Mouse (Mus musculus): ENCODE results near the gene Myo1b. TPM values are rescaled to one million over a fixed set of nuclear protein-coding genes. Genes with fewer than 3 reads are reported as not detected.

Gene Myo1b
- total RNA-seq, 2 experiments from 2014 or later = 62.5 to 74.8 TPM

GRCm38 (mm10) chr1:51805040-51805610 lies 110.7 kb downstream of the Myo1b start:
- intact Hi-C loops (cut with DNase I) = no loop called here
- DNase-seq = no peak

- intact Hi-C loops (cut with DNase I) = no loop called here
- DNase-seq = no peak
Observed at GRCm38 (mm10) chr1:51804296-51805039, 111.4 kb downstream of the Myo1b start.

- DNase-seq = no peak
- intact Hi-C loops (cut with DNase I) = no loop called here
Observed at GRCm38 (mm10) chr1:51798011-51798471, 117.8 kb downstream of the Myo1b start.

- intact Hi-C loops (cut with DNase I) = no loop called here
- no peak for DNase-seq
Observed at GRCm38 (mm10) chr1:51795586-51796309, 120.1 kb downstream of the Myo1b start.

GRCm38 (mm10) chr1:51789269-51789668 lies 126.6 kb downstream of the Myo1b start:
- intact Hi-C loops (cut with DNase I) = no loop called here
- peak; percentile 19 to 32 for DNase-seq

- intact Hi-C loops (cut with DNase I) = loop anchor here (5.0 kb wide), 1 partner anchor 215 kb away; no protein-coding TSS in a partner anchor
- no peak for DNase-seq
Observed at GRCm38 (mm10) chr1:51782091-51782490, 133.8 kb downstream of the Myo1b start.

GRCm38 (mm10) chr1:51780357-51780756 lies 135.5 kb downstream of the Myo1b start:
- DNase-seq = peak; percentile 56 to 63
- intact Hi-C loops (cut with DNase I) = loop anchor here (2.0 to 5.0 kb wide), 2 partner anchors 134 to 217 kb away; no protein-coding TSS in a partner anchor

GRCm38 (mm10) chr1:51778241-51778640 lies 137.6 kb downstream of the Myo1b start:
- intact Hi-C loops (cut with DNase I) = no loop called here
- no peak for DNase-seq

- intact Hi-C loops (cut with DNase I) = no loop called here
- DNase-seq = no peak
Observed at GRCm38 (mm10) chr1:51770504-51770871, 145.4 kb downstream of the Myo1b start.

- DNase-seq = no peak
- intact Hi-C loops (cut with DNase I) = no loop called here
Observed at GRCm38 (mm10) chr1:51769815-51770503, 145.9 kb downstream of the Myo1b start.

- intact Hi-C loops (cut with DNase I) = no loop called here
- no peak for DNase-seq
Observed at GRCm38 (mm10) chr1:51766271-51766670, 149.6 kb downstream of the Myo1b start.

GRCm38 (mm10) chr1:51765156-51765555 lies 150.7 kb downstream of the Myo1b start:
- no peak for DNase-seq
- intact Hi-C loops (cut with DNase I) = no loop called here

- DNase-seq = no peak
- intact Hi-C loops (cut with DNase I) = no loop called here
Observed at GRCm38 (mm10) chr1:51759657-51760056, 156.2 kb downstream of the Myo1b start.

GRCm38 (mm10) chr1:51758326-51759109 lies 157.4 kb downstream of the Myo1b start:
- DNase-seq = no peak
- intact Hi-C loops (cut with DNase I) = no loop called here

GRCm38 (mm10) chr1:51753621-51754020 lies 162.2 kb downstream of the Myo1b start:
- intact Hi-C loops (cut with DNase I) = no loop called here
- no peak for DNase-seq

GRCm38 (mm10) chr1:51751006-51751405 lies 164.9 kb downstream of the Myo1b start:
- intact Hi-C loops (cut with DNase I) = no loop called here
- DNase-seq = peak in 1 of 2 experiments; percentile 25

GRCm38 (mm10) chr1:51748306-51748705 lies 167.6 kb downstream of the Myo1b start:
- no peak for DNase-seq
- intact Hi-C loops (cut with DNase I) = no loop called here

GRCm38 (mm10) chr1:51747494-51747893 lies 168.4 kb downstream of the Myo1b start:
- intact Hi-C loops (cut with DNase I) = no loop called here
- peak; percentile 60 to 62 for DNase-seq

GRCm38 (mm10) chr1:51746711-51747240 lies 169.1 kb downstream of the Myo1b start:
- DNase-seq = no peak
- intact Hi-C loops (cut with DNase I) = no loop called here

Data from heart, postnatal 10 days (tissue).